Mouse (Mus musculus) v-Abl transformed pro-B cells (cell line): ENCODE results near the gene Gm20388.

Experiments used
- in situ Hi-C, 2 experiments: fragments of 400-800 bp; cut with MboI; formaldehyde crosslinking; loops; one replicate each; pipeline ENCODE4 v1.15.1; 2025; ENCODE audit not compliant: unreplicated experiment in 2 of 2

The Gm20388 gene

GRCm38 (mm10) chr8:123729786-123730411 lies 3819.3 kb downstream of the Gm20388 start:
- in situ Hi-C loops = no loop called here

DNA sequence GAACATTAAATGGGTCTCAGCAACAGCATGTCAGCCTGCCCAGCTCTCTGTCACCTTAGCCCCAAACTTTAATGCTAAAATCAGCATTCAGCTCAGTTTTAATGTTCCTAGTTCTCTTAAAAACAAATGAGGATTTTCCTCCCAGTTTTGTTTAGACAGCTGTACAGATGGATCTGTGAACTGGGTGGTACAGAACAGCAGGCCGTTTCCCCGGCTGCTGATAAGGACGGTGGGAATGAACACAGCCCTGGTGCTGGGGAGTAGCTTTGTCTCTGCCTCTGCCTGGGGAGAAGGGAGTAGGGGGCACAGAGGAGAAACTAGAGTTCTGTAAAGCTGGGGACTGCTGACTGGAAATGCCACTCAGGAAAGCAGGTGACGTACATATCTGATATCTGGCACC lies 3821.7 kb downstream of the Gm20388 start:
- in situ Hi-C loops = no loop called here

GRCm38 (mm10) chr8:123734486-123734885 lies 3823.8 kb downstream of the Gm20388 start:
- in situ Hi-C loops = no loop called here

- in situ Hi-C loops = no loop called here
Observed at GRCm38 (mm10) chr8:123736974-123737373, 3826.3 kb downstream of the Gm20388 start.

GRCm38 (mm10) chr8:123740263-123740662 lies 3829.6 kb downstream of the Gm20388 start:
- in situ Hi-C loops = no loop called here

- in situ Hi-C loops = no loop called here
Observed at GRCm38 (mm10) chr8:123741232-123741631, 3830.6 kb downstream of the Gm20388 start.

DNA sequence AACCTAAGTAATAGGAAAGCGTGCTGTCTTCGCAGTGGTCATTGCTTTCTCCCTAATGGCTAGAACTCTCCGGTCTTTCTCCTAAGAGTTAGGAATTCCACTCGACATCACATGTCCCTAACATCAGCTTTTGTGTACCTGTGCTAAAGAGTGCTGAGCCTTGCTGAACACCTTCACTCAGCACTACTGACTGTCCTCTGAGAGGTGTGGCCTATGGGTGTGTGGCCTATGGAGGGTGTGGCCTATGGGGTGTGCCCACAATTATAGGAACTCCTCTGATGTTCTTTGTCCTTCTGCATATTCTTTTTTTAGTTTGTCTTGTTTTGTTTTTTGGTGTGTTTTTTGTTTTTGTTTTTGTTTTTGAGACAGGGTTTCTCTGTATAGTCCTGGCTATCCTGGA lies 3835.8 kb downstream of the Gm20388 start:
- in situ Hi-C loops = no loop called here

DNA sequence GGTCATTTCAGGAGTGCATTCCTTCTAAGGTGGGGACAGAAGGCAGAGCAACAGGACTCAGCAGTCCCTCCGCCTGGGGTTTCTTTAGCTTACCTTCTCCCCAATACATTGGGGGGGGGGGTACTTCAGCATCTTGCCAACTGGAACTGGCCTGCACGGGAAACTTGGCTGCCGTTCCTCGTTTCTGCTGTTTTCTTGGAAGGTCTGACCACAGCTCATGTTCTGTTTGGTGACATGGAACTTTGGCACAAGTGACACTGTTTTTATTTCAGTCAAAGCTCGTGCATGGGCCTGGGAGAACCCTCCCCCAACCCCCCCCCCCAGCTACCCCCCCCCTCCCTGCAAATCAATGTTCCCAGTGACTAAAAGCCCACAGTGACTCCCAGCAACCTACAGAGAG lies 3837.1 kb downstream of the Gm20388 start:
- in situ Hi-C loops = no loop called here

- in situ Hi-C loops = no loop called here
Observed at GRCm38 (mm10) chr8:123750171-123750693, 3839.6 kb downstream of the Gm20388 start.

DNA sequence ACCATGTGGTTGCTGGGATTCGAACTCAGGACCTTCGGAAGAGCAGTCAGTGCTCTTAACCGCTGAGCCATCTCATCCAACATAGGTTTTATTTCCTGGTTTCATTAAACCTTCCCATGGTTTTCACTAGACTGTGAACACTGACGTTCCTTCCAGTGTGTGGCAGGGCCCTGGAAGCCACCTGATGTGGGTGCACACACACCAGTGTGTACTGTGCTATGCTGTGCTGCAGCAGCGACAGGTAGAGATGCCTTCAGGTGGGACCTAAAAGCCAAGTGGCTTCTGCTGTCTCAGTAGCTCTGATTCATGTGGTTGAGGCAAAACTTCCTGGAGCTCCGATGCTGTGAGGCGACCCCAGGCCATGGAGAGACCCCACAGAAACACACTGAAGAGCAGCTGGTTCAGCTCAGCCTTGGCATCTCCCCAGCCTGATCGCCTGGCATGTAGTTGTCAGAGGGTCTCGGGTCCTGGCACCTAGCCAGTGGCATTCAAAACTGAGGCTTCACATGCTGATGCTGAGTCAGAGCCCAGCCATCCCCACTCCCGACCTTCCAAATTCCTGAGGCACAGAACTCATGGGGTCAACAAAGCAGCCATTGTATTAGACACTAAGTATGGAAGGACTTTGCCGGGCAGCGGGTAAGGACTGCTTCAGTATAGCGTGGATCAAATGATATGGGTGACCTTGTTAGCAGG lies 3842.3 kb downstream of the Gm20388 start:
- in situ Hi-C loops = no loop called here

DNA sequence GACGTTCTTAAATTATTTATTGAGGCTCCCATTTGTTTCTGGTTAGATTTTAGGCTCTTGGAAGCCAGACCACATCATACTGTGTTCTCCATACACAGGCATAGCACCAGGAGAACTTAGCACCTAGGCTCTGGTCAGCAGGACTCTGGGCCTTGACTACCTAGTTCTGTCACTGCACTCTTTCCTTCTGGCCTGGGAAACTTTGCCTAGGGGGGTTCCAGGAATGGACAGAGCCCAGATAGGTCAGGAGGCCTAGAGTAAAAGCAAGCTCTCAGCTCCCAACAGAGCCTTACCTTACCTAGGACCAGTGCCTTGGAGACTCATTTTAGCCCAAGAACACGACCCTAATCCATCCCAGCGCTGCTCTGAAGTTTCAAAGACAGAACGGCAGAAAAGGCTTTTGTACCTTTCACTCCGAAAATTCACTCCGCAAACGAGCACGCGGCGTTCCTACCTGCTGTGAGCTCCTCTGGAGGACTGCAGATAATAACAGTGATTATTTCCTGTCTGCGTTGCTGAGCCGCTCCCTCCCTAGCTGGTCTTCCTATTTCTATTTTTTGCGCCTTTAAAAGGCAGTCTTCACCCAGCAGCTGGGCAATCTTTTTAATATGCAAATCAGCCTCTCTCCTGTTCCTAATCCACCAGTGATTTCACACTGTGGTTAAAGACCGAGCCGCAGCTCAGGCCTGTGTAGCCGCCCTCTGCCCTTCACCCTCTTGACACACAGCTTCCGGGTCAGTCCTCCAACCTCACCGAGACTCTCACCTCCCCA lies 3843.1 kb downstream of the Gm20388 start:
- in situ Hi-C loops = no loop called here

DNA sequence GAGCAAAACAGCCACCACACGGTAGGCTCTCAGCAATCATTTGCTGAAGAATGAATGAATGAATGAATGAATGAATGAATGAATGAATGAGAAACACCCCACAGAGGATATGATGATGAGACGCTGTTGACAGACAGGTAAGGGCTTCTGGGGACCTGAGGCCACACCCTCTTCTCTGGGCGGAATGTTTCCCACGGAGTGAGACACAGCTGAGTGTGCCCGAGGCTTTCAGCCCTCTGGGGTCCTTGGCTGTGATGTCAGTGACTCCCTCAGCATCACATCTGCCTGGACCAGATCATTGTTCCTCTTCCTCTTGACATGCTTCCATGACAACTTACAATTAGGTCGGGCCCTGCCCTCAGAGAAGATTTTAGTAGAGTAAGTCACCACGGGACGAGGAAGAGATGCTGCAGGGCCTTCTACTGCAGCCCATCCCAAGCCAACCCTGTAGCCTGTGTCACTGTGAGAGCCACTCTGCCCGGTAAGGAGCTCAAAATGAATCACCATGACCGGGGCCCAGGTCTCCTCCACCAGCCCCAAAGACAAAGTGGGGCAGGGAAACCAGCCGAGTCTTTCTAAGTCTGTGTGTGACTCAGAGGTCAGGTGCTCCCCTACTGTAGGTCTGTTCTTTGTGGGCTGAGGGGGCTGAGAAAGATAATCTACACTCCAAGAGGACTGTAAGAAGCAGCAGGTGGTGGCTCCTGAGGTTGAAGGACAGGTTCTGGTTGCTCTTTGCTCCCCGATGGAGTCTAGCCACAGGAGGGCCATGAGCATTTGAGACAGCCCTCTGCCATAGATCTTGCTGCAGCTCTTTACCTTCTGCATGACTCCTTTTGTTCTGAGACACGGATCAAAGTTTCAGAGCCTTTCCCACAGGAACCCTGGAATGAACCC lies 3844.1 kb downstream of the Gm20388 start:
- in situ Hi-C loops = no loop called here

- in situ Hi-C loops = no loop called here
Observed at GRCm38 (mm10) chr8:123756901-123757300, 3846.3 kb downstream of the Gm20388 start.

DNA sequence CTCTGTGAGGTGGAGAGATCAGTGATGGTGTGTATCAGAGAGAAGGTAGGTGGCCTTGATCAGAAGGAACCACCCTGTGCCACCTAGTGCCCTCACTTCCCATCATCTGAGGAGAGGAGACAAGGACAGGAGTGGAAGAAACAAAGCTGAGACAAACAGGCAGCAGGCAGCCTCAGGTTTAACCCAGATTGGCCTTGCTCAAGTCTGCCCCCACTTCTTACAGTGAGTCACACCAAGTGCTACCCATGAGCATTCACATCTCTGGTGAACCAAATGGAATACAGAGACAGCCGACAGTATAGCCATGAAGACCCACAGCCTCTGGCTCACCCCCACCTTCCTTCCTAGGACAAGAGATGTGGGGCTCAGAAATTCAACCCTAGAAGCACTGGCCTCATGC lies 3848.3 kb downstream of the Gm20388 start:
- in situ Hi-C loops = no loop called here

GRCm38 (mm10) chr8:123759933-123760332 lies 3849.3 kb downstream of the Gm20388 start:
- in situ Hi-C loops = no loop called here

DNA sequence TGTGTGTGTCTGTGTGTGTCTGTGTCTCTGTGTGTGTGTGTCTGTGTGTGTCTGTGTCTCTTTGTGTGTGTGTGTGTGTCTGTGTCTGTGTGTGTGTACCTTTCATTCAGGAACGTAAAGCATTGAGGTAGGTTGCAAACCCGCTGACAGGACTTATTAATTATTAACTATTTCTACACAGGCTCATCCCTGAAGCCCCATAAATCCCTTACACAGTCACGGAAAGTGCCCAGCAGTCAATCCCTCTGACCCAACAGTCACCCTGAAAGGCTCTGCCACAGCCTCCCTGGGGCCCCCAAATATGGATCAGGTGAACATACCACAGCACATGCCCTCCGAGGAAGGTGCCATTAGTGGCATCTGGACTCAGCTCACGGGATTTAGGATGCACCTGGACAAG lies 3849.9 kb downstream of the Gm20388 start:
- in situ Hi-C loops = no loop called here

GRCm38 (mm10) chr8:123761266-123761882 lies 3850.7 kb downstream of the Gm20388 start:
- in situ Hi-C loops = no loop called here

- in situ Hi-C loops = no loop called here
Observed at GRCm38 (mm10) chr8:123761883-123762270, 3851.2 kb downstream of the Gm20388 start.

DNA sequence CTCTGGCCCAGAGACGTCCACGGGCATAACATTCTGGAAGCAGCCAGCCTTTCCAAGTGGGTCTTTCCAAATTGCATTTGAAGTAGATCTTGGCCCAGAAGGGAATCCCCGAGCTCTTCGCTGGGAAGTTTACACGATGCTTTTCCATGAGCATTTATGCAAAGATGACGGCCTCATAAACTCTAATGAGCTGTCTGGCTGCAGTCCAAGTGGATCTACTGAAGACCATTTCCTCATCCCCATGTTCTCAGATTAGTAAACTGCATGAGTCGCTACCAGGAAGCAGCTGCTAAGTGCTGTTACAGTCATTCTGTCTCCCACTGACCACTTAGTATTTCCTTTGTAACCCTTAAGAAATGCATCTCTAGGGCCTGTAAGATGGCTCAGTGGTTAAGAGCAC lies 3852.7 kb downstream of the Gm20388 start:
- in situ Hi-C loops = no loop called here

GRCm38 (mm10) chr8:123764671-123765070 lies 3854.0 kb downstream of the Gm20388 start:
- in situ Hi-C loops = no loop called here
